In genomic region chr16:33684162-33684702, GRCm38 (mm10) we compare ENCODE assay signal across 8 mouse cellular contexts. TPM values are rescaled to one million over a fixed set of nuclear protein-coding genes. Genes with fewer than 3 reads are reported as not detected.
DNase-seq lines count a peak whose midpoint lies in the region; ATAC-seq lines count a peak whose summit lies in the region.

Heg1 (plus strand) TSS chr16:33684370.

- peak within 1 kb of the TSS; percentile 75 for H3K4me3 ChIP-seq in hindbrain, embryonic 11.5 days (ENCODE audit: low read depth, low read length)

- H3K4me2 ChIP-seq in hindbrain, embryonic 11.5 days (replicated peaks; ENCODE audit: low read depth, low read length), result peak within 1 kb of the TSS; percentile 83

- H3K9ac ChIP-seq in hindbrain, embryonic 11.5 days (ENCODE audit: low read depth, low read length), result peak within 1 kb of the TSS; percentile 96

- ATAC-seq in hindbrain, embryonic 11.5 days (ENCODE audit: low FRiP score), result peak; percentile 75

- no peaks in the 10 kb centered on the region for H3K9me3 ChIP-seq in hindbrain, embryonic 11.5 days (ENCODE audit: control insufficient read depth, low read length)

- WGBS in hindbrain, embryonic 11.5 days, result under 1% methylated on average over 40 of the region's 57 CpGs

- no peaks in the 10 kb centered on the region for H3K36me3 ChIP-seq in hindbrain, embryonic 11.5 days (ENCODE audit: control insufficient read depth, insufficient read depth, low read length)

- H3K27me3 ChIP-seq in hindbrain, embryonic 11.5 days (ENCODE audit: control insufficient read depth, insufficient read depth, low read length), result no peaks in the 10 kb centered on the region

- H3K4me1 ChIP-seq in hindbrain, embryonic 11.5 days (replicated peaks; ENCODE audit: control insufficient read depth, insufficient read depth, low read length), result peaks cover 5% of the 10 kb centered on the region; the same call in 1 of the 2 replicates

- peak; percentile 83 for DNase-seq in T-cell, adult 2 months (ENCODE audit: low spot score)
- DNase-seq in cerebellum, adult 9-11 months, result peak; percentile 77
- DNase-seq in frontal cortex, adult 2 months (ENCODE audit: extremely low spot score in 1 of 2, low spot score in 1 of 2), result peak in 1 of 2 experiments; percentile 59
- DNase-seq in hindbrain, embryonic 11.5 days (ENCODE audit: low spot score), result peak; percentile 79
- peak; percentile 31 to 42 for DNase-seq in layer of hippocampus, postnatal 25 days (ENCODE audit: extremely low spot score in 1 of 2, low spot score in 1 of 2)
- DNase-seq in lung, postnatal 25 days (ENCODE audit: low spot score), result peak; percentile 90
- DNase-seq in right cerebral cortex, adult 18-20 months, result peak; percentile 75
- peak; percentile 68 for DNase-seq in urinary bladder, adult 2 months (ENCODE audit: low spot score)

- peak within 1 kb of the TSS; percentile 70 for H3K27ac ChIP-seq in hindbrain, embryonic 11.5 days (ENCODE audit: low read depth, low read length)

RNA-seq across cellular contexts. Expression of gene Heg1, which starts in this region (rescaled TPM):
- 16.0 and 16.1 TPM in 2 replicates for polyA plus RNA-seq in frontal cortex, adult 2 months (2012; rRNA removed)
- 22.8 and 23.4 TPM in 2 replicates for polyA plus RNA-seq in hindbrain, embryonic 11.5 days (2014; fragmentation: Nextera tagmentation; extraction: Ambion mirVana)
- total RNA-seq in layer of hippocampus, postnatal 25 days (2021), result 10 to 100 TPM; 20.5 to 27.8 TPM
- 66.3 and 86.7 TPM in 2 replicates for polyA plus RNA-seq in urinary bladder, adult 2 months (2012; rRNA removed)
